Mouse (Mus musculus) left cerebral cortex, adult 11 months (tissue): ENCODE data around the gene Plxdc2.
"Not testable (repeated sequence)": the region's sequence is repeated elsewhere in the genome, so short reads cannot be mapped to it uniquely, and the experiment has no call there.

Source experiments
- DNase-seq: peaks from one replicate; pipeline ENCODE4 v3.0.0; 2022; ENCODE audit warnings: low spot score

Plxdc2 gene

DNA sequence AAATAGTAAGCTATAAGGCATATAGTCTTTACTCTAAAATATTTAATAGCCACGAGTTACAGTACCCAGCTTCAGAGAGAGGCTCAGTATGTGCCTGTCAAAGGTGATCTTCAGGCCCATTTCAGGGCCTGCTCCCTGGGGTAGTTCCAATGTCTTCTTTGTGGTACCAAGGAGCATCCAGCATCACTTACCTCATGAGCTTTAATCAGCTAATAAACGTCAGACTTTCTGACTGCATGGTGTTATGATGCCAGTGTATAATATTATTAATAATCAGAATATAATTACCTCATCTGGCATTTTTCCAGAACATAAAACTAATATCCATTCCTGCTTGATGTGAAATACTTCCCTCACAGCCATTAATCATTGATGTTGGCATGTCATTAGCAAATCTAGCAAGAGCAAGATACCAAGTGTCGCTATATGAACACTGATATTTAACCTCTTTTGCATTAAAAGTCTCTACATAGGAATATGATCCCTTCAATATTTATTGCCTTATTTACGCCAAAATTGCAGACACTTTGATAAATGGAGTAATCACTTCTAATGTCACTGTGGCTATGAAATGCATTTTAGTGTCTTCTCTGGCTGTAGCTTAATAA is 393.3 kb downstream of the Plxdc2 start:
- DNase-seq = no peak

DNA sequence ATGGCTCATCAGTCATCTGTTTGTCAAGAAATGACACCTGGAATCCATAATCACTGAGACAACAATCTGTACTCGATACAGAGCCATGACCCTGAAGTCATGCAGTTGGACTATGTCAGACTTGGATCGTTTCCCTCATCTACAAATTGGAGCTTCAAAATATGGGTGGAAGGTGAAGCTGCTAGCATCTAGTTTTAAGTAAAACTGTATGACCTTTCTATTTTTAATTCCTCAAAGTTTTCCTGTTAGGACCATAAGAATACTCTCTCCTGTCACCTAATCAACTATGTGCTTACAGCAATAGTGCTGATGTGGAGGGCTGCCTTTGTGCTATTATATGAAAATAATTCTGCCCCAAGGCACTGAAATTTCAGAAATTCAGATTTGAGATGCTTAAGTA is 401.1 kb downstream of the Plxdc2 start:
- DNase-seq = no peak

DNA sequence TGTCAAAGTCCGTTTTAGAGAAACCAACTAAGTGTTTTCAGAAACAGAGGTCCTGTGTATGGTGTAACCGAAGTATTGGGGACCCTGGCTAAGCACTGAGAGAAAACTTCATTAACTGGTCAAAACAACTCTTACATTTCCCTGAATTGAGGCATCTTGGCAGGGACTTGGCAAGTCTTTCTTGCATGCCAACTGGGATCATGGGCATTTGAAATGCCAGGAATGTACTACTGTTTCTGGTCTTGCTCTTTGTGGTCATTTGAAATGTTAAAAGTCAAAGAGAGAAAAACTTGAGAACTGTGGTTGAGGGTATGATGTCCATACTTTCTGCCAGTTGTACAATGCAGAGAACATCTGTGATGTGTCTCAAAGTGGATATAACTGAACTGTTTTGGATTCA is 403.7 kb downstream of the Plxdc2 start:
- DNase-seq = no peak

DNA sequence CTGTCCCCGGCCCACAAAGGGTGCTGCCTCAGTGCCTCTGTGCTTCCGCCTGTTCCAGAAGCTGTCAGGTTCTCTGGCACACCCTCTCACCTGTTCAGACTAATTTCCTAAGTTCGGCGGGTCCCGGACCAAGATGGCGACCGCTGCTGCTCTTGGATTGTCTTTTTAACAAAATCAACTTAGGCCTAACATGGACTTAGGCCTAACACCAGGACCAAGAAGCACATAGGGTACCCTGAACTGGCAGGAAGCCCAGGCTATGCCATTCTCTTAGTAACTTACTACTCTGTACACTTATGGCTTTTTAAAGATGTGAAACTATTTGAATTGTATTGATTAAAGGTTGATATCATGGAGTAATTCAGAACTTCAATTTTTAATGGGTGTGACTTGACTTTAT is 413.0 kb downstream of the Plxdc2 start:
- DNase-seq = not testable (repeated sequence)

DNA sequence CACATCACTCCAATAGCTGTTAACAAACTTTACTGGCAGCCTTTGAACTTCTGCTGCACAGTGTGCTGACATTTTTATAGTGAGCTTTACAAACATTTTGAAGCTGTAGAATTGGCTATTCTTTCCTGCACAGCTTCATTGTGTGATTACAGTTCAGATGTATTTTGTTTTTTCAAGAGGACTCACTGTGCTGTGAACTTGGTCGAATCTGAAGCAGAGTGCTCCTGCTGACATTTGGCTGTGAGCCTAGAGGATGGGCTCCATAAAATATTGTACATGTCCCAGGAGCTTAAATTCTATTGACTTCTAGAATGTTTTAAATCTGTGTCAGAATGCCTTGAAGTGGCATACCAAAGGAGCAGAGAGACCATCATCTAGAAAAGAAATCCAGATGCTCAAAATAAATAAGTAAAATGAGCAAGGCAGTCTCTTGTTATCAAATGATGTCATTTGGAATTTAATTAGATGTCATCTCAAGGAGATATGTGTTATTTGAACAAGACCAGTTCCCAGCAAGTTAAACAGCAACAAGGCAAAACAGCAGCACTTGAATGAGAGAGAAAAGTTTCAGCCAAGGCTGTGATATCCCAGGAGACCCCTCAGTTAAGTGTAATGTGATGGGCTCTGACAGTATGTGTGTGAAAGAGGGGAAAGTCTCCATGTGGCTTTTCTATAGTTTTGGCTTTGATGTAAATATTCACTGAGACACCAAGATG is 417.5 kb downstream of the Plxdc2 start:
- no peak for DNase-seq

DNA sequence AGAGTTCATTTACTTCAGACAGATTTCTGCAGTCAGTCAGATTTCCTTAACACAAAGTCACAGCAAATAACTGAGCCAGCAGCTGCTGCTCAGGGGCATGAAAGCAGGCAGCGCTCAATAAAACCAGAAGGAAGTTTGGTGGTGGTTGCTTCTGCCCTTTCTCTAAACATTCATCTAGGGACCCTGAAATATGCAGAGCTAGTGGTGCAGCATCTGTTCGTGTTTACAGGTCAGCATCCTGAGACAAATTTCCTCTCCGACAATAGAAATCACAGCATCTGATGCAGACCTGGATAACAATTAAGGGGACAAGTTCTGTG is 418.0 kb downstream of the Plxdc2 start:
- DNase-seq = no peak

DNA sequence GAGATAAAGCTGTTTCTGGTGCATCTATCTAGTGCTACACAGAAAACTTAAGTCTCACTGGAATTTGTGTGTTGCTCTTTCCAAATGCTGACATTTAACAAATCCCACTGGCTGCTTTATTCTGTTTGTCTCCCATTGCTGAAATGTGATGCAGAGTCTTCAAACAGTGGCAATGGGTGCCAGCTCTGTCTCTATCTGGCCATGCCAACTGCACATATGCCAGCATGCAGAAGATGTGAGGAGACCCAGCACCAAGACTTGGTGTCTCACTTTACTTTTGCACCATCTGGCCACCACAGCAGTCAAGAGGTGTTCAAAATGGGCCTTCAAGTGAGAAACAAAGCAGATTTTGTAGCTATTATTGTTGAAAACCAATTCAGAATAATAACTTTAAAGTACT is 439.2 kb downstream of the Plxdc2 start:
- peak; percentile 9 for DNase-seq
